Mouse (Mus musculus): ENCODE results near the gene Rplp1. TPM values are rescaled to one million over a fixed set of nuclear protein-coding genes. Genes with fewer than 3 reads are reported as not detected.

The Rplp1 gene
- polyA plus RNA-seq, 1 experiment from 2014 or later = 1,169 TPM

GRCm38 (mm10) chr9:61946623-61947401 lies 32.5 kb upstream of the Rplp1 start, which contains the start of gene Kif23:
Gene Kif23, minus strand, starts transcription at chr9:61946774.
- ATAC-seq (ENCODE audit: low FRiP score) (peak; percentile 92), DNase-seq (ENCODE audit: low spot score) (peak; percentile 97)
- Histone ChIP-seq H3K9me3 (ENCODE audit: control insufficient read depth, low read length) (no peaks in the 10 kb centered on the region), H3K36me3 (replicated peaks; ENCODE audit: control insufficient read depth, insufficient read depth) (no peaks in the 10 kb centered on the region), H3K9ac (peak within 1 kb of the TSS; percentile 67), H3K4me3 (replicated peaks; ENCODE audit: low read length) (peak within 1 kb of the TSS; percentile 66), H3K4me1 (replicated peaks; ENCODE audit: control insufficient read depth, insufficient read depth, low read length) (0 out of 2 replicates have a peak, but pooled peaks cover 12% of the 10 kb centered on the region), H3K27ac (no peak within 1 kb of the TSS), H3K4me2 (replicated peaks) (peak within 1 kb of the TSS; percentile 100), H3K27me3 (ENCODE audit: control insufficient read depth, insufficient read depth, low read length) (no peaks in the 10 kb centered on the region)
- under 1% methylated on average over 44 of the region's 44 CpGs for WGBS

DNA sequence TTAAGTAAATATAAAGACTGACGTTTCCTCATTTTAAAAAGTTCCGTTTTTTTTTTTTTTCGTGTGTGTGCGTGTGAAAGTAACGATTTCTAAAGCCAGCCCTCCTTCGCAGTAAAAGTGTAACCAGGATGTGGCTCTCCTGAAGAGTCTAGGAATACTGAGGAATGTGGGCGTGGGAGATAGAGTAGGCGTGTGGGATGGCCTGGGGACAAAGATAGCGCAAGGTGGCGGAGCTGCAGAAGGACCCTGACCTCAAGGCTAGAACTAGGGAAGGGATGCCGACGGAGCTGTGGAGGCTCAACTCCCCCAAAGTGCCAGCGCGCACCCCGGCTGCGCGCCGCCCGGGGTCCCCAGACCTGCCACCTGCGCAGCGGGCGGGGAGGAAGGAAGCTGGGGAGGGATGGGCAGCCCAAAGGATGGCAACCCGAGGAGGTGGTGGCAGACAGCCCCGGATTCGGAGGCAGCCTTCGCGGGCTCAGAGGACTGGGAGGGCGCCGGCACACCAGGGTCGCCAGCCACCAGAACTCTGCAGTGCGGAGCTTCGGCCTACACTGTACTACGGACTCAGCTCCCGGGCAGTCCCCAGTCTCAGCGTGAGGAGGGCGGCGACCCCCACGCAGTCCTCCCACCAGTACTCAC lies 31.8 kb upstream of the Rplp1 start:
- no peak overlapping the region for H3K27ac ChIP-seq
- peak overlapping the region; percentile 67 for H3K9ac ChIP-seq
- no peaks in the 10 kb centered on the region for H3K27me3 ChIP-seq (ENCODE audit: control insufficient read depth, insufficient read depth, low read length)
- DNase-seq (ENCODE audit: low spot score) = no peak
- under 1% methylated on average over 37 of the region's 38 CpGs for WGBS
- H3K4me1 ChIP-seq (replicated peaks; ENCODE audit: control insufficient read depth, insufficient read depth, low read length) = 0 out of 2 replicates have a peak, but pooled peaks cover 12% of the 10 kb centered on the region
- no peaks in the 10 kb centered on the region for H3K36me3 ChIP-seq (replicated peaks; ENCODE audit: control insufficient read depth, insufficient read depth)
- H3K4me2 ChIP-seq (replicated peaks) = peak overlapping the region; percentile 100
- no peaks in the 10 kb centered on the region for H3K9me3 ChIP-seq (ENCODE audit: control insufficient read depth, low read length)
- peak; percentile 82; the same call in 1 of the 2 replicates for ATAC-seq (ENCODE audit: low FRiP score)
- H3K4me3 ChIP-seq (replicated peaks; ENCODE audit: low read length) = peak overlapping the region; percentile 66

GRCm38 (mm10) chr9:61941054-61941453 lies 26.7 kb upstream of the Rplp1 start:
- Histone ChIP-seq H3K9ac (no peak overlapping the region), H3K27me3 (ENCODE audit: control insufficient read depth, insufficient read depth, low read length) (no peaks in the 10 kb centered on the region), H3K9me3 (ENCODE audit: control insufficient read depth, low read length) (no peaks in the 10 kb centered on the region), H3K4me1 (replicated peaks; ENCODE audit: control insufficient read depth, insufficient read depth, low read length) (0 out of 2 replicates have a peak, but pooled peaks cover 3% of the 10 kb centered on the region), H3K36me3 (replicated peaks; ENCODE audit: control insufficient read depth, insufficient read depth) (no peaks in the 10 kb centered on the region; the same call in 1 of the 2 replicates), H3K4me2 (replicated peaks) (no peak overlapping the region), H3K4me3 (replicated peaks; ENCODE audit: low read length) (no peak overlapping the region), H3K27ac (no peak overlapping the region)
- no peak for DNase-seq (ENCODE audit: low spot score)
- WGBS = 91% methylated on average over 3 of the region's 3 CpGs
- ATAC-seq (ENCODE audit: low FRiP score) = no peak

- no peak overlapping the region for H3K9ac ChIP-seq
- DNase-seq (ENCODE audit: low spot score) (no peak), ATAC-seq (ENCODE audit: low FRiP score) (no peak)
- no peaks in the 10 kb centered on the region for H3K9me3 ChIP-seq (ENCODE audit: control insufficient read depth, low read length)
- H3K4me1 ChIP-seq (replicated peaks; ENCODE audit: control insufficient read depth, insufficient read depth, low read length) = no peaks in the 10 kb centered on the region
- WGBS = 77% methylated on average over 2 of the region's 2 CpGs
- no peak overlapping the region for H3K27ac ChIP-seq
- peaks cover 5% of the 10 kb centered on the region; the same call in 1 of the 2 replicates for H3K36me3 ChIP-seq (replicated peaks; ENCODE audit: control insufficient read depth, insufficient read depth)
- no peak overlapping the region for H3K4me3 ChIP-seq (replicated peaks; ENCODE audit: low read length)
- no peak overlapping the region for H3K4me2 ChIP-seq (replicated peaks)
- H3K27me3 ChIP-seq (ENCODE audit: control insufficient read depth, insufficient read depth, low read length) = no peaks in the 10 kb centered on the region
These were observed 19.0 kb upstream of the Rplp1 start for GRCm38 (mm10) chr9:61933333-61933732.

DNA sequence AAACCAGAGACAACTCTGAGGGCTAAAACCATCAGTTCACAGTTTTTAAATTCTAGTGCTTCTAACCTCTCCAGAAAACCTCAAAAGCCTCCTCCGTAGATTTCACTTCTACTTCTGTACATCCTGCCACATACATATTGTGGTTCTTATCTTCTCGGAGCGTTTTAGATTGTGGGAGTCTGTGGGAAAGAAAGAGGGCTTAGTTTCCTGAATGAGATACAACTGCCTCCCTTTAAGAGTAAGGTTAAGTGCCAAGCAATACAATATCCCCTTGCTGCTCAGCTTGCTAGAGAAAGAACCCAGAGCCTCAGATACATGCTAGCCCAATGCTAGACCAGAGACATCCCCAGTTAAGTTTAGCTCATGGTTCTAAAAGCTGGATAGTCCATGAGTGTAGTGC lies 17.7 kb upstream of the Rplp1 start:
- Histone ChIP-seq H3K9me3 (ENCODE audit: control insufficient read depth, low read length) (no peaks in the 10 kb centered on the region), H3K36me3 (replicated peaks; ENCODE audit: control insufficient read depth, insufficient read depth) (peaks cover 5% of the 10 kb centered on the region; the same call in 1 of the 2 replicates), H3K27me3 (ENCODE audit: control insufficient read depth, insufficient read depth, low read length) (no peaks in the 10 kb centered on the region), H3K9ac (no peak overlapping the region), H3K4me2 (replicated peaks) (no peak overlapping the region), H3K4me1 (replicated peaks; ENCODE audit: control insufficient read depth, insufficient read depth, low read length) (no peaks in the 10 kb centered on the region), H3K4me3 (replicated peaks; ENCODE audit: low read length) (no peak overlapping the region), H3K27ac (no peak overlapping the region)
- DNase-seq (ENCODE audit: low spot score) (no peak), ATAC-seq (ENCODE audit: low FRiP score) (no peak)
- WGBS = 99% methylated on average over 3 of the region's 3 CpGs

DNA sequence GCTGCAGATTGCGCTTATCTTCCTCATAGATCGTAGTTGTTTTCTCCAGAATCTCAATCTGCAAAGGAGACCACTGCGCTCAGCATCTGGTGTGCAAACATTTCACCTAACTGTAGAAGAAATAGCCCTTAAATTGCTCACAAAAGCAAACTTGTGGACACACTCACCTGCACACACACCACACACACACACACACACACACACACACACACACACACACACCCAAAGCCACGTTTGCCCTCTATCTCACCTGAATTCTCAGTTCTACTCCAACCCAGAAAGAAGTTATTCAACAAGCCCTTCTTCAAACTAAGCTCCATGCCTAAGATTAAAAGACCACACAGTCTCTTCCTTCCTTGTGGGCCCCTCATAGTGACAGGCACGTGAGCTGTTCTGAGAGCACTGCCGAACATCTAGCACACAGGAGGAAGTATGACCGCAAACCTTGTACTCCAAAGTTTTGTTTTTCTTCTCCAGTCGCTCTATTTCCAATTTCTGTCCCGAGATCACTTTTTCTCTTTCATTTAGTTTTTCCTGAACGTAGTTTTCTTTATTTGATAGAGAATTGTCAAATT lies 10.8 kb upstream of the Rplp1 start:
- Histone ChIP-seq H3K4me3 (replicated peaks; ENCODE audit: low read length) (no peak overlapping the region), H3K27ac (no peak overlapping the region), H3K9ac (no peak overlapping the region), H3K4me2 (replicated peaks) (no peak overlapping the region), H3K9me3 (ENCODE audit: control insufficient read depth, low read length) (no peaks in the 10 kb centered on the region), H3K27me3 (ENCODE audit: control insufficient read depth, insufficient read depth, low read length) (no peaks in the 10 kb centered on the region), H3K36me3 (replicated peaks; ENCODE audit: control insufficient read depth, insufficient read depth) (peaks cover 5% of the 10 kb centered on the region; the same call in 1 of the 2 replicates), H3K4me1 (replicated peaks; ENCODE audit: control insufficient read depth, insufficient read depth, low read length) (no peaks in the 10 kb centered on the region)
- WGBS = 97% methylated on average over 10 of the region's 10 CpGs
- ATAC-seq (ENCODE audit: low FRiP score) (no peak), DNase-seq (ENCODE audit: low spot score) (no peak)

DNA sequence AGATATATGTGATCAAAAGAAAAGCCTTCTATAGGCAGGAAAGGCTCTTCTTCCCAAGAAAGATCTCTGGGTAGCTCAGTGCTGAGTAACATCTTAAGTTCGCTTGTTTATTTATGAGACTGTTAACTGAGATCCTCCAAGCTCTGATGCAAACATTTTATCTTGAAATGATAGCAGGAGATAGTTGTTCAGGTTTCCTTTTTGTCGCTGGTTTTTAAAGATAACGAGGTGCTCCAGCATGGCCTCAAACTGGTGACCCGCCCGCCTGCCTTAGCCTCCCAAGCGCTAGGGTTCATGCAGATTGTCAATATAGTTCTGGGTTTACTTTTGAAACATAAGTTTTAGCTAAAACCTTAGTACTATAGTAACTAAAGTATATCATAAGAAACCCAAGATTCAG lies 6.0 kb upstream of the Rplp1 start:
- H3K9ac ChIP-seq = no peak overlapping the region
- WGBS = 96% methylated on average over 6 of the region's 6 CpGs
- DNase-seq (ENCODE audit: low spot score) = no peak
- no peaks in the 10 kb centered on the region for H3K4me1 ChIP-seq (replicated peaks; ENCODE audit: control insufficient read depth, insufficient read depth, low read length)
- H3K4me2 ChIP-seq (replicated peaks) = no peak overlapping the region
- H3K36me3 ChIP-seq (replicated peaks; ENCODE audit: control insufficient read depth, insufficient read depth) = no peaks in the 10 kb centered on the region; the same call in 1 of the 2 replicates
- H3K4me3 ChIP-seq (replicated peaks; ENCODE audit: low read length) = no peak overlapping the region
- no peaks in the 10 kb centered on the region for H3K27me3 ChIP-seq (ENCODE audit: control insufficient read depth, insufficient read depth, low read length)
- H3K27ac ChIP-seq = no peak overlapping the region
- ATAC-seq (ENCODE audit: low FRiP score) = no peak
- no peaks in the 10 kb centered on the region for H3K9me3 ChIP-seq (ENCODE audit: control insufficient read depth, low read length)

DNA sequence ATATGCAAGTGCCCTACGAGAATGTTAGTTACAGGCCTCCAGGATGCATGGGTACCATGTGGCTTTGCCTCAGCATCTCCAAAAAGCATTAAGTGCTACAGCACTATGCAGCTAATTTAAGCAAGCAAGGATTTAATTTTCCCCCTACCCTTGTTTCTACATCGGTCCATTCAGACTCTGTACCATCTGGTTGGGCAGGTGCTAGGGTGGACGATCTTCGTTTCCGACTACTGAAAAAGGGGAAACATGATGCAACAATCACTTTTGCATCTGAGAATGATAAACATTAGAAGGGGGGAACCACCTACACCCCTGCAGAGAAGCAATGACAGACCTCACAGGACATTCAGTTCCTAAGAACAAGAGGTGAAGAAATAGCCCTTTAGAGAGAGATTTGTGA lies 5.1 kb upstream of the Rplp1 start:
- Histone ChIP-seq H3K4me2 (replicated peaks) (no peak overlapping the region), H3K27me3 (ENCODE audit: control insufficient read depth, insufficient read depth, low read length) (no peaks in the 10 kb centered on the region), H3K27ac (no peak overlapping the region), H3K36me3 (replicated peaks; ENCODE audit: control insufficient read depth, insufficient read depth) (no peaks in the 10 kb centered on the region), H3K9ac (no peak overlapping the region), H3K4me3 (replicated peaks; ENCODE audit: low read length) (no peak overlapping the region), H3K4me1 (replicated peaks; ENCODE audit: control insufficient read depth, insufficient read depth, low read length) (no peaks in the 10 kb centered on the region), H3K9me3 (ENCODE audit: control insufficient read depth, low read length) (no peaks in the 10 kb centered on the region)
- DNase-seq (ENCODE audit: low spot score) (no peak), ATAC-seq (ENCODE audit: low FRiP score) (no peak)
- WGBS = 98% methylated on average over 5 of the region's 5 CpGs

DNA sequence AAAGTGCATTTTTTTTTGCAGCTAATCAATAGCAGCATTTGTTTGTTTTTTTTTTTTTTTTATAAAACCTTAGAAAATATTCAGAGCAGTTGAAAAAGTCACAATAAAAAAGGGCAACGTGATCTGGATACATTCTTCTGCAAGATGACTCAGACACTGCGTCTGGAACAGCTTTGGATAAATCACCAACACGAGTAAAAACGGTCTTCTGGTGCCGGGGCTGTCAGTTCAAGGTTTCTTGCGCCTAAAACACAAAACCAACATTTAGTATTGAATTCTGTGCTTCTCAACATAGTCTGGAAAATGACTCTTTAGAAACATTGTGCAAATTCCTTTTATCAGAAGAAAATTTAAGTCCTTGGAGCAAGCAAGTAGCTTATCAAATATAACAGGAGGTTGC lies 3.1 kb upstream of the Rplp1 start:
- no peak for DNase-seq (ENCODE audit: low spot score)

More for the DNA sequence above, 3.1 kb upstream of the Rplp1 start:
- no peaks in the 10 kb centered on the region for H3K27me3 ChIP-seq (ENCODE audit: control insufficient read depth, insufficient read depth, low read length)
- no peak for ATAC-seq (ENCODE audit: low FRiP score)
- no peak overlapping the region for H3K4me3 ChIP-seq (replicated peaks; ENCODE audit: low read length)
- H3K4me1 ChIP-seq (replicated peaks; ENCODE audit: control insufficient read depth, insufficient read depth, low read length) = peaks cover 12% of the 10 kb centered on the region
- peaks cover 9% of the 10 kb centered on the region for H3K36me3 ChIP-seq (replicated peaks; ENCODE audit: control insufficient read depth, insufficient read depth)
- H3K27ac ChIP-seq = no peak overlapping the region
- 96% methylated on average over 6 of the region's 6 CpGs for WGBS
- no peak overlapping the region for H3K4me2 ChIP-seq (replicated peaks)
- H3K9me3 ChIP-seq (ENCODE audit: control insufficient read depth, low read length) = no peaks in the 10 kb centered on the region
- no peak overlapping the region for H3K9ac ChIP-seq
